Mouse (Mus musculus): ENCODE results near the gene Mpo.

The Mpo gene

DNA sequence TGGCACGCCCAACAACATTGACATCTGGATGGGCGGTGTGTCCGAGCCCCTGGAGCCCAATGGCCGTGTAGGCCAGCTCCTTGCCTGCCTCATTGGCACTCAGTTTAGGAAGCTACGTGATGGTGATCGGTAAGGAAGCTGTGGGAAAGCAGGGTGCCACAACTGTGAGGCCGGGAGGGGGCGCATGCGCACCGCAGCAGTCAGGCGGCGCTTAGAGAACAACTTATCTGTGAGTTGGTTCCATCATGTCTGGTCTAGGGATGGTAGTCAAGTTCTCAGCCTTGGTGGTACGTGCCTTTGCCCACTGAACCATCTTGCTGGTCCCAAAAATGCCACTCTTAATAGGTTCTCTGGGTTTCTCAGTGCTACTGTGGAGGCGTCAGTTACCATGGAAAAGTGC lies 9.2 kb downstream of the Mpo start:
- no peak for DNase-seq (ENCODE audit: low spot score in 2 of 2)

- no peak for DNase-seq (ENCODE audit: low spot score in 2 of 2)
Measured at GRCm38 (mm10) chr11:87805448-87805847, 12.1 kb downstream of the Mpo start.

DNA sequence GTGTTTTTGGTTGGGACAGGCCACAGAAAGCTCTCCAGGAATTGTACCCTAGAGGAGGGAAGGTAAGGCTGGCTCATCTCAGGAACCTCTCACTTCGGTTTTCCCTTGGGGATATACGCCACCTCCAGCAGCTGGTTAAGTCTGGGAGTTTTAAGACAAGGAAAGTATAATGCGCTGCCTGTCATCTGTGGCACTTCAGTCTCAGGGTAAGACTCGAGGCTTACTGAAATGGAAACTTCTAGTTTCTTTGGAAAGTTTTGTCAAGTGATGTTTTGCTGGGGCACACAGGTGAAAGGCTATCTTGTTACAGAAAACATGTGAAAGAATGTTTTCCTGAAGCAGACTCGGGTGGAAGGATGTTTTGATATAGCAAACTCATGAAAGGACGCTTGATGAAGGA lies 14.1 kb downstream of the Mpo start:
- DNase-seq (ENCODE audit: low spot score in 2 of 2): no peak

DNA sequence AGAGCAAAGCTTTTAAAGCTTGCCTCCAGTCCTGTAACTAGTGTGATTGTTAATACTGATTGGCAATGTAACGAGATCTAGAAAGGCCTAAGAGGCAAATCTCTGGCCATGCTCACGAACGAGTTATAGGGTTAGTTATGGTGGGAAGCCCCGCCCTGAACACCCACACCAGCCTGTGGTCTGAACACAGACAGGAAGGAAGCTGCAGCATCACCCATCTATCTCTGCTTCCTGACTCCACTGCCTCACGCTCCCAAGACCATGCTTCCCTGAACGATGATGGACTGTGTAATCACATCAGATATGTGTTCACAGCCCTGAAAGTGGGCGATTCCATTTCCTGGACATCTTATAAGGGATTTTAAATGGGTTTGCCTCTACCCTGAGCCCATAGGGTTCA lies 14.9 kb downstream of the Mpo start:
- DNase-seq (ENCODE audit: low spot score in 2 of 2): no peak

- DNase-seq (ENCODE audit: low spot score in 2 of 2): no peak
Measured at GRCm38 (mm10) chr11:87811396-87811795, 18.0 kb downstream of the Mpo start.

DNA sequence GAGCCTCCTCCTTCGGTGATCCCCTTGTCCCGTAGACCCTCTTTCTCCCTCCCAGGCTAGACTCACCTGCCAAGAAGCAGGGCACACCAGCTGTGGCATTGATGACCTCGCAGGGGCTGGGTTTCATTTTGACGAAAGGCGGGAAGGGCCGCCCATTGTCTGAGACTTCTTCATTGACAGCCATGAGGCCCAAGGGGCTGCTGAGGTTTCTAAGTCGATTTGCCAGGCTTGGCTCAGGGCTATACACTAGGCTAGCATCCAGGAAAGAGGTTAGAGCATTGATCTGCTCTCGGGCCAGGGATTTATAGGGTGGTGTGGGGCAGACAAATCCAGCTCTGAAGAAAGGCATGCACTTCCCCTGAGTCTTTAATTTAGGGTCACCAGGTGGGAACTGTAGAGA lies 21.4 kb downstream of the Mpo start:
- no peak for DNase-seq (ENCODE audit: low spot score in 2 of 2)

- DNase-seq (ENCODE audit: low spot score in 2 of 2): peak in 1 of 2 experiments; percentile 43
Measured at GRCm38 (mm10) chr11:87816707-87817442, 23.5 kb downstream of the Mpo start.

DNA sequence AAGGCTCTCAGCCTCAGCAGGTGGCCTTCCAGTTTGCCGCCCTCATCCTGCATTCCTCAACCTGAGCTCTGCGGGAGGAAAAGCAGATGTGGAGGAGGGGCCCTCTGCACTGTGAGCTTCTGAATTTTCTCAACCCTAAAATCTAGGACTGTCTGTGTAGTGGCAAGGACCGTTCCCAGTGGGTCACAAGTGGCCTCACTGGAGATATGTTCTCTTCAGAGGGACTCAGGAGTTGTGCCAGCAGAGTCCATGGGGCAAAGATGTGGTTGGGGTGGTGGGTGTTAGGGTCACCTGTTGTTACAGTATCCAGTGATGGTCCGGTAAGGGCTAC lies 24.0 kb downstream of the Mpo start:
- no peak for DNase-seq (ENCODE audit: low spot score in 2 of 2)

DNA sequence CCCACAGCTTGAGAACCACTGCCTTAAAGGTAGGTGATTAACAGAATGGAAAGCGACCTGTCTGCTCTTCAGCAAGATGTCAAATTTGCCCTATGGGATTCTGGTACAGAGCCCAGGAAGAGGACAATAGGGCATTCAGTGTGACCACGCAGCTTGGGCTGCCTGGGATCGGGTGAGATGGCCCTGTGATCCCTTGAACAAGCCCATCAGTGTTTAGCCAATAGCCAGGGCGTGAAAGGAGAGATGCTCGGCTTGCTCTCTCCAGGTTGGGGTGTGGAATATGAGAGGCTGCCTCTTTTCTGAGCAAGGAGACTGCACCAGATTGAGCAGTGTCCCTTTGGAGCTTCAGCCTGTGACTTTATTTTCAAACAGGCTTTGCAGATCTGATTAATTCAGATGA lies 28.1 kb downstream of the Mpo start:
- no peak for DNase-seq (ENCODE audit: low spot score in 2 of 2)

DNA sequence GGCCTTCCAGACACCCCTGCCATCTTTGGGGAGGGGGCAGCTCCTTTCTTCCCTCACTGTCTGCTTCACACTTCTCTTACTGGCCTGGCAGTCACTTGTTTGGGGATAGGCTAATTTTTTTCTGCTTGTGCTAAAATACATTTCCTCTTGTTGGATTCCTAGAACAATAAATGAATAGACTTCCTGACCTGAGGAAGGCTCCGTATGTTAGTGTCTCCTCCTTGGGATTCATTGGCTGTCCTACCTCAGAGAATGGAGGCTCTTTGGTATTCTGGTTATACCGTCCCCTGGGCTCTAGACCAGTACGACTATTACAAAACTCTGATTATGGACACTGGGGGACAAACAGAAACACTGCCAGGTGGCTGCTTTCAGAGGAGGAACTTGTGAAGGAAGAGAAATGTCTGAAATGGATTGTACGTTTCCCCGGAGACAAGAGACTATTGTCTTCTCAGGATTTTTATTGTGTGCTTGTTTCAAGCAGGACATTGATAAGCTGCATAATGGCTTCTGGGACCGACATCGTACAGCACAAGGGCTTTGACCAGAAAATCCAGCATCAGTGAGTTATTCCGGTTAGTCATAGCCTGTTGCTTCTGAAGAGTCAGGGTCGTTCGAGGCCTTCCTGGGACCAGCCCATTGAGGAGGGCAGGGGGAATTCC lies 35.0 kb downstream of the Mpo start, which contains the start of gene Lpo:
Gene Lpo, minus strand, starts transcription at position 51 of the 662 bp plus-strand sequence.
- no peak for DNase-seq (ENCODE audit: low spot score in 2 of 2)

GRCm38 (mm10) chr11:87840676-87841075 lies 47.3 kb downstream of the Mpo start:
- DNase-seq (ENCODE audit: low spot score in 2 of 2): no peak

DNA sequence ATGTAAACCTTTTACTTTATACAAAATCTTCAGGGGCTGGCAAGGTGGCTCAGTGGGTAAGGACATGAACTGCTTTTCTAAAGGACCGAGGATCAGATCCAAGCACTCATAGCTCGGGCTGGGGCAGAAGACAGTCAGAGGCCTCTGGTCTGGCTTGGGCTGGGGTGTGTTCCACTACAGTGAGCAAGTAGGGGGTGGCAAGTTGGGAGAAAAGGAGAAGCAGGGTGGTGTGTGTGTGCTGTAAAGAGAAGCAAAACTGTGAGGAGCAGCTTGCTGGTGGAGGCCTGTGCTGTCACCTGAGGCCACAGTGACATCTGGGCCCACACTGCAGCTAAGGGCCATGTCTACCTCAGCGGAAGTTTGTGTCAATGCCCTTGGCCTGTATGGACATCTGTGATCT lies 48.1 kb downstream of the Mpo start:
- no peak for DNase-seq (ENCODE audit: low spot score in 2 of 2)

- no peak for DNase-seq (ENCODE audit: low spot score in 2 of 2)
Measured at GRCm38 (mm10) chr11:87846968-87847600, 53.7 kb downstream of the Mpo start.

DNA sequence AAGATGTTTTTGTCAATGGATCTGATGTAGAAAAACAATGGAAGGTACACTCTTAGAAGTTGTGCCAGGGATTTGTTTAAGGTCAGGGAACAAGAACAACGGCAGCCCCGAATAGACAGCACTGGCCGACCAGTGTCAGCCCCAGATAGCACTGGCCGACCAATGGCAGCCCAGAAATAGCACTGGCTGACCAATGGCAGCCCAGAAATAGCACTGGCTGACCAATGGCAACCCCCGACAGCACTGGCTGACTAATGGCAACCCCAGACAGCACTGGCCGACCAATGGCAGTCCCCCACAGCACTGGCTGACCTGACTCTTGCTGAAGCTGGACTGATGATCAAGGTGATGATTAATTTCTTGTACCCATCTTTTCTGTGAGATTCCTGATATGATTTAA lies 54.5 kb downstream of the Mpo start:
- DNase-seq (ENCODE audit: low spot score in 2 of 2): no peak

DNA sequence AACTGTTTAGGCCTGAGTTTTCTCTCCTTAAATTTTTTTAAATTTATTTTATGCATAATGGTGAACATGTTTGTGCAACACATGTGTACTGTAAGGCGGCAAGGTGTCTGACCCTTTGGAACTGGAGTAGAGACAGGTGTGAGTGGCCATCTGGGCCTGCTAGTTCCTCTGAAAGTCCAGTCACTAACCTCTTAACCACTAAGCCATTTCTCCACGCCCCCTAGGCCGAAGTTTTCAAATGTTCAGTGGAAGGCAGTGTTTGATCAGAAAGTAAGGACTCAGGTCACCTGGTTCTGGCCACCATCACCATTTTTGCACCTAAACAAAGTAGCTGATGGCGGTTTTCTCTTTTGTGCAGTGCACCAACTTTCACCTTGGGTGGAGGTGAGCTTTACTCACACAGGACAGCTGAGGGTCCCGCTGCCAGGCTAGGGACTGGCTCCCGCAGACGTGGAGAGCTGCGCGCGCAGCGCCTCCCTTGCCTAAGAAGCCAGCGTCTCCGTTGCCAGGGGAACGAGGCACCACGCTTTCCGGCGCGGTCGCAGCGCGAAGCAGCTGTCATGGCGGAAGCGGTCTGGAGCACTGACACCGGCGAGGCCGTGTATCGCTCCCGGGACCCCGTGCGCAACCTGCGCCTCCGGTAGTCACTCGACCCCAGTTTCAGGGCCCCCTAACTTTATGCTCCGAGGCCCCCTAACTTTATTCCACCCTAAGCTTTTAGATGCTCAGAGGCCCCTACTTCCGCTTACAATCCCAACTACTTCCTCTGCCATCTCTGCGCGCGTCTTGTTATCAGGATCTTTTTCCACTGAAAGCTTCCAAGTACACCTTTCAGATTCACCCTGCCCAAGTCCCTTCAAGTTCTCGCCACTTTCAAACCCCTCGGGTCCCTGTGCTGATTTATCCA lies 59.6 kb downstream of the Mpo start, which contains the start of gene Mks1:
Gene Mks1, plus strand, starts transcription at position 526 of the 907 bp plus-strand sequence.
- peak; percentile 84 to 92 for DNase-seq (ENCODE audit: low spot score in 2 of 2)

GRCm38 (mm10) chr11:87853597-87853954 lies 60.2 kb downstream of the Mpo start:
- peak in 1 of 2 experiments; percentile 4 for DNase-seq (ENCODE audit: low spot score in 2 of 2)

All from urinary bladder, adult 18-20 months (tissue).